Mouse (Mus musculus) gastrocnemius, postnatal 10 days (tissue): ENCODE data around the gene Itpkb. TPM values are rescaled to one million over a fixed set of nuclear protein-coding genes. Genes with fewer than 3 reads are reported as not detected.

ENCODE experiments used
- DNase-seq: peaks from one replicate; pipeline ENCODE4 v3.0.0; 2021; ENCODE audit warnings: mixed read lengths
- total RNA-seq, 2 experiments: library from RNA; stranded (reverse); gene quantifications; 2 replicates each; pipeline ENCODE4 v1.2.3; 2021

Itpkb gene
- total RNA-seq, 2 experiments from 2014 or later = 30.1 to 38.7 TPM

DNA sequence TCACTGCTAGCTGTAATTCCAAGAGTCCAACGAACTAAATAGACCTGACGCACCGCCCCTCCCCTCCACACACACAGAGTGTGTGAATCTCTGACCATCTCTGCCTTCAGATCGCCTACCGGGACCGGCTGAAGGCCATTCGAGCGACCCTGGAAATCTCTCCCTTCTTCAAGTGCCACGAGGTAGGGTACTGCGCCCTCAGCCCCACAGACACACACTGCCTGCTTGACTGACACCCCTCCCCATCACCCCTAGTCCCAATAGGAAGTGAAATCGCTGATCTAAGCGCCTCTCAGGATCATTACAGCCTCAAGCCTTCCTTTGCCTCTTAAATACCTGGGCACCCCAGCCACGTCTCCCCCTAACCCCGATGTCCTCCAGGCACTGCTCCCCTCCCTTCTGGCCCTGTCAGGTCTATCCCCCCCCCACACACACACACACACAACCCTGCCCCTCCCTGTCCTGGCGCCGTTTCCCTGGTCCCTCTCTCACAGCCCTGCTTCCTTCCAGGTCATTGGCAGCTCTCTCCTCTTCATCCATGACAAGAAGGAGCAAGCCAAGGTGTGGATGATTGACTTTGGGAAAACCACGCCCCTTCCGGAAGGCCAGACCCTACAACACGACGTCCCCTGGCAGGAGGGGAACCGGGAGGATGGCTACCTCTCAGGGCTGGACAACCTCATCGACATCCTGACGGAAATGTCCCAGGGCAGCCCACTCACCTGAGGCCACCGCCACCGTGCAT lies 91.1 kb downstream of the Itpkb start:
- no peak for DNase-seq

DNA sequence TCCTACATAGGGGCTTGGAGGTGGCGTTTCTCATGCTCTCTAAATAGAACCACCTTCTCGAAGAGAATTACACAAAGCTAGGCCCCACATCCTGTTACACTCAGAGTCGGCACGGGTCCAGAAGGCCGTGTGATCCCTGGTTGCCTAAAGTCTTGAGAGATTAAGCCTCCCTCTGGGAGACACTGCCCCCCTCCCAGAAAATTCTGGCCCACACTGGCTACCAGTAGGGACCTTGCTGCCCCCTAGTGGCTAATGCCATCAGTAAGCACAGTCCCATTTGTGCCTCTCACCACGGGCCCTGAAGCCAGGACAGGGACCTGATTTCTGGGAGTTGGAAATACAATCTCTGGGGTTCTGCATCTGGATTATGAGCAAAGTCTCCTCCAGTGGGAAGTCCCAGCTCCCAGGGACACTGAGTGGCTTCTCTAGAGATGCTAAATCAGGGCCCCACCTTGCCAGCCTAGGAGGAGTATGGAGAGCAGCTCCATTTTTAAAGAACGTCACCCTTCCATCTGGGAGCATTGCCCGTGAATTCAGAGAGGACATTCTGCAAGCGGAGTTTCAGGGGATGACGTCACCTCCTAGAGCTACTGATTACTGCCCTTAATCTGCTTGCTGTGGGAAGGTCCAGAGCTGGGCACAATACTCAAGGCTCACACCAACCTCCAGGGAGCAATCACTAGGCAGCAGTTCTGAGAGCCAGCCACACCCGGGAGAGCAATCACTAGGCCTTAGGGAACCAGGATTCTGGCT lies 92.0 kb downstream of the Itpkb start:
- DNase-seq = peak; percentile 83

DNA sequence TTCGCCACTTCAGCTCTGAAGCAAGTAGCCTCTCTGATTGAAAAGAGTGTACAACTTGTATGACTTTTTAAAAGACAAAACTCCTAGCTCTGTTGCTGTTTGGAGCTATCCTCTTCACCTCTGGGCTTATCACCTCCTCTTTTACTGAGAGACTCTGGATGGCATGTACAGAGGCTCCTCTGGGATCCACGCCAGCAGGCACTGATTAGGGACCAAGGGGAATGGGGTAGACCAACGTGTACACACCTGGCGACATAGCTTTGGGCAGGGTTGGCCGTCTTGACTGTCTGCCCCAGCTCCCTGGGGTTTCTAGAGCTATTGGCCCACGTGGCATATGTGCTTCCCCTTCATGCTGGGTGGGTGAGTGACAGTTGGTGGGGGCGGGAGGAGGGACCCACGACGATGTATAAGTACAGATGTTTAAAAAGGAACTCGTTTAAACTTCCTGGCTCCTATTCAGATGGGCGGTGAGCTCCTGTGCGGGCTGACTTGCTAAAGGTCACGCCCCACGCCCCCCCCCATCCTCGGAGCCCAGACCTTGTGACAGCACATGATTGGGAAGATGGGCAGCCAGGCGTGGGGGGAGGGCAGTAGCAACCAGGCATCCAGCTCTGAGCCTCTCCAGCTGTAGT lies 92.8 kb downstream of the Itpkb start:
- DNase-seq = no peak

DNA sequence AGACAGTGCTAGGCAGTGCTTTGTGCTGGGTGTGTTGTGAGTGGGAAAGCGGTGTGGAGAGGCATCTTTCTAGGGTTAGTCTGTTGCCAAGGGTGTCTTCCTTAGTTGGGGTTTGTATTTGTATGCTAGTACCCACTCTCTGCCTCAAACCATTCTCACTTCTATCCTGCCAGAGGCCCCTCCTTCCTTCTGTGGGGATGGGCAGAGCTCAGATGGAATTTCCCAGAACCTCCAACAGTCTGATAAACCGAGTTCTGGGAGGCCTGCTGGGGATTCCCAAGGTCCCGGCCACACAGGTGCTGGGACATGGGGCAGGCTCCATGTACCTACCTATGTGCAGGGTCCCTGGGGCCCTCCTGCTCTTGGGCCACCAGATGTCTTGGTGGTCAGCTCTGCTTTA lies 93.6 kb downstream of the Itpkb start:
- no peak for DNase-seq

DNA sequence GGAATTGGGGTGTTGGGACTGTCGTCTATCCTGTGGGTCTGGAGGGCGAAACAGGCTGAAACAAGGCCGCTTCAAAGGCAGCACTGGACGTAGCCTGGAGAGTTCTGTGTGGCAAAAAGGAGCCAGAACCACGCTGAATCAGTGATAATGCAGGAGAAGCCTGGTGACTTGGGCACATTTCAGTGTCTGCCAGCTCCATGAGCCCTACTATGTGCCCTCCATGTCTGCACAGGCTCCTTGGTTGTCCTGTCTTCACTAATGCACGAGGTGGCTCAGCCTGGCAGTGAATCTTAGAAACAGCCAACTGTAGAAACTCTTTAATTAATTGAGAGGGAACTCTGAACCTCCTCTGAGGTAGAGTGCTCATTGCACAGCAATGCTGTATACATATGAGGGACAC lies 96.1 kb downstream of the Itpkb start:
- no peak for DNase-seq

DNA sequence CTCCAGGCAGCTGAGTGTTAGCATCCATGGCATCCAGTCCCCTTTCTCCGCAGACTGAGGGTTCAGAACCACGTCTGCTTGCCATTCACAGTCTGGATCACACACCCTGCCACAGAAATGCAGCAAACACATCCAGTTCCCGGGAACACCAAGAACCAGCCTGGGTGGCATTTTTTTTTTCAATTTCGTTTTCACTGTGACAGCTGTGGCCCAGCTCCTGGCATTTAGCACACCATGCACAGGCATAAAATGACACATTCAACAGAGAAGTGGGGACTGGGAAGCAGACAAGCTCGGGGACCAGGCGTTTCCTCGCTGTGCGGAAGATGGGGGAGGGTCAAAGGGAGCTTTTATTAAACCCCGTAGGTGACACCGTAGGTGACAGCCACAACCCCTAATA lies 97.4 kb downstream of the Itpkb start:
- DNase-seq = no peak

DNA sequence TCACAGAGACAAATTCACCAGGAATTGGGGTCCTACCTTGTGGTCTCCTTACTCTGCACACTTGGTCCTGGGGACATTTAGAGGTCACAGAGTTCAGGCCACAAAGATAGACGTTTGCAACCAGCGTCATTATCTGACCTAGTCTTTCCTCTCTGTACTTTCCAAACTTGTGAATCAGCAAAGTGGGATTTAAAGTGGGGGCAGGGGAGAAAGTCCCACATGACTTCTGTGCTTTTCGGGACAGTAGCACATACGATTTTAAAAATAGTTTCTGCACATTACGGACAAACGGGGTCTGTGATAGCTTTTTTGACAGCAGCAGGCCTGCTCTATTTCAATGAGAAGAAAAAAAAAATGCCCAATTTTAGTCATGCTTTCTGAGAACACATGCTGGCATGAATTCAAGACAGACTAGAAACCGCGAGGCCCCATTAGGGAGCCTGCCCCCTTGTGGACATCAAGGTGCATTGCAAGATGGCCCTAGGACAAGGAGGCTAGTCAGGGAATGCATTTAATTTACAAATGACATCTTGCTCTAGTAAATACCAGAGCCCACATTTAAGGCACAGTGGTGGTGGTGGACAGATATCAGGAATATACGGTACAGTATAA lies 97.9 kb downstream of the Itpkb start:
- peak; percentile 54 for DNase-seq

DNA sequence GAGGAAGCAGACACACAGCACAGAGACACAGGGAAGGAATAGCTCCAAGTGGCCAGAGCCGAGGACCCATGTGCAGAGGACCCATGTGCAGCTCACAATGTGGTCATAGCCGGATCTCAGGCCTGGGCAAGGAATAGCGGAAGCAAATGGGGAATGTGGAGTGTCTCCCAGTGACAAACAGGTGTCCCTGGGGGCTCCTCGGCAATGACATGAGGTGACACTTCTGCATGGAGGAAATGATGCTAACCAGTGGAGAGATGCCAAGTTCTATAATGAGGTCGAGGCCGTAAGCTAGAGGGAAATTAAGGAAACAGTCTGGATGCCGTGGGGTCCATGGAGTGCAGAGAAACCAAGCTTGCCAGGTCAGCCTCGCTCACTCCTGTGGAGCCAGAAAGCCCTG lies 98.6 kb downstream of the Itpkb start:
- DNase-seq = no peak

DNA sequence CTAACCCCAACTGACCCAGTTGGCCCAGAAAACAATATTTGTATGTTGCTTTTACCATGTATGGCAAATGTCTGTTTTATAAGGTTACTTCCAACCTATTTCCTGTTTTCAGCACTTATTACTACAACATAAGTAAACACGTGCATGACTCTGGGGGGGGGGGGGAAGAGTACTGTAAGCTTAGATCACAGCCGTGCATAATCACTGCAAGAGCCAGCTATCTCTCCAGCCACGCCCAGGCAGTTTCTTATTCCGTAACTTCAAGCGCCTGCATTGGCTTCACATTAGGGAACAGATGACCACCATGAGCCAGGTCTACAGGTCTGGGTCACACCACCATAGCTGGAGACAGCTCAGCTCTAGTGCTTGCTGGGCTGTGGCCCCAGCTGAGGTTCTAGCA lies 99.5 kb downstream of the Itpkb start:
- DNase-seq = no peak

DNA sequence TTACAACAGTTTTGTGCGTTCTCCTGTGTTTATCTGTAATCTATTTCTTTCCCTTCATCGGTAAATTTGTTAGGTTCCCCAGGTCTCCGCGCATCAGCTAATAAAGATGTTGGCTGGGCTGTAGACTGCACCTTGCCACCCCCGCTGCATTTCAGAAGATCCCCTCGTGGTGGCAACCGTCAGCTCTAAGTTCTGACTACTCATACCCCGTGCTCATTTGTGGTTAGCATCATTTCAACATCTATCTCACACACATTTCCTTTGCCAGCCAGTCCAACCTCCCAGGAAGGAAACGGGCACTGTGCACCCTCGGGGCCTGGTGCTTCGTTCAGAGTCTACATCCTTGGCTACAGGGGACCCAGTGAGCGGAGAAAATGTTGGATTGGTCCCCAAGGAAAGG lies 101.5 kb downstream of the Itpkb start:
- no peak for DNase-seq

DNA sequence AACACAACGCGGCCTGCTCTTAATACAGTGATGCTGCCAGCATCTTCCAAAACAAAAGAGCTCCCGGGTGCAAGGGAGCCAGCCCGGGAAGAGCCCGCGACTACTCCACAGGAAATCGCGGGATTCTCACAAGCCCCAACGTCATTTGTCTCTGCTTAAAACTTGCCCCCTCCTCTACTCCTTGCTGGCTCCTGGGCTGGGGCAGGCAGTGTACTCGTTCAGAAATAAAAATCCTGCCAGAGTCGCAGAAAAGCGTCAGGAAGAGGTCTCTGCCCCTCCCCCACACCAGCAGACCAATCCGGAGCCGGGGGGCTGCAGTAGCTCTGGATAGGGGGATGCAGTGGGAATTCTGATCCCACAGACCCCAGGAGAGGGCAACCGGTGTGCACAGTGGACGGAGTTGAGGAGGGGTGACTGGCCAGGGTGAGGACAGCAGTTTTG lies 102.8 kb downstream of the Itpkb start:
- DNase-seq = no peak

DNA sequence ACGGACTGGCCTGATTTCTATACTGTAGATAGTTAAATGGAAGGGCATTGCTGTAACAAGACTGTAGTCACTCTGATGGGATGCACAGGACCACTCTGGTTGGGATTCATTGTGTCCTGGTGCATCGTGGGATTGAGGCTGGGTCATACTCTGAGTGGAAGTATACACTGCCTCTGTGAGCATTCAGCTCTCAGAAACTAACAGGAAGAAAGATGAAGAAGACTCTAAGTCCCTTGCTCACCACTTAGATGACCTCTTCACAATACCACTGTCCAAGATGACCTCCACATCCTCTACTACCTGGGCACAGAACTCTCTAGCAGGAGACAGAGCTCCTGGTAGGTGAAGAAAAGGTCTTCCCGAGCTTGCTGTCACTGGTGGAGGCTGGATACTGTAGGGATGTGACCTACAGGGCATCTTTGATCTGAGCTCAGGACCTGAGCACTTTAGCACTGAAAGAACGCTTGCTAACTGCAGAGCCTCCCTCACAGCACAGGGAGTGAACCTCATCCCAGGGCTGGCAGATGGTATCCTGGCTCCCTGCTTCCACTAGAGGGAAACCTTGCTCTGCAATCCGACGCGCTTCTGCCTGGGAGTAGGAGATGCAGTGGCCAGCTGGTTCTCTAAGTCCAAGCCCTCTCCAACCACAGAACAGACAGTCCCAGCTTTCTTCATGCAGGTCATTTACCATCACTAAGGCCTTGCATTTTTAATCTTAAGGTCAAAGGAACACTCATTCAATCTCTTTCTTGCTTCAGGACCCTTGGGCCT lies 103.7 kb downstream of the Itpkb start:
- DNase-seq = peak; percentile 56

DNA sequence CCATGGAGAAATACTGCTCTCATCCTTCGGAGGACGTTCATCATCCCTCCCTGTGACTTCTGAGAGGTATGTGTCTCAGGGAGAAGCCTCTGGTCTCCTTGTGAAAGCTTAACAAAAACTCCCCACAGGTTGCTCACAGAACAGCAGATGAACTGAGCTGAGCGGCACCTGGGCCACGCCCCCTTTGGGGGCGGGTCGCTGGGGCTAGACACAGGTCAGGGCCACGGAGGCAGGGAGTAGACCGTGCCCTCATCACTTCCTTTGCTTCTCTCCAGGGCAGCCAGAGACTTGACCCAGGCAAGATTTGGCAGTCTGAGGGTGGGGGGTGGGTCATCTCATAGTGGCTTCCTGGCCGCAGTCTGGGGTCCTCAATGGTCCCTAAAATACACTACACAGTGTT lies 104.6 kb downstream of the Itpkb start:
- DNase-seq = no peak

DNA sequence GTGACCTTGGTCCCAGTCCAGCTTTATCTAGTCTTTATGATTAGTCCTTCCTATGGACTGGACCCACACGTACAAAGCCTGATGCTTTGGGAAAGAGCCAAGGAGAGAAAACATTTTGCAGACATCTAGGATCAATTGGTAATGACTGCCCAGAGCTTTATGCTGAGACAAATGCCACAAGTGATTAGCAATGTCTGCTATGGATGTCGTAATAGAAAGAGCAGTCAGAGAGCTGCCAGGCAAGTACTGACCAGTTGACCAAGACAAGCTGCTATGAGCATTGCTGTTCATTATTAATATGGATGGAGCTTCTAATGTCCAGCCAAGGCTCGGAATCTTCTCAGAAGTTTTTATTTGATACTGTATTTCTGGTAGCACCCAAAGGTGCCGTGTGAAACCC lies 109.2 kb downstream of the Itpkb start:
- no peak for DNase-seq

DNA sequence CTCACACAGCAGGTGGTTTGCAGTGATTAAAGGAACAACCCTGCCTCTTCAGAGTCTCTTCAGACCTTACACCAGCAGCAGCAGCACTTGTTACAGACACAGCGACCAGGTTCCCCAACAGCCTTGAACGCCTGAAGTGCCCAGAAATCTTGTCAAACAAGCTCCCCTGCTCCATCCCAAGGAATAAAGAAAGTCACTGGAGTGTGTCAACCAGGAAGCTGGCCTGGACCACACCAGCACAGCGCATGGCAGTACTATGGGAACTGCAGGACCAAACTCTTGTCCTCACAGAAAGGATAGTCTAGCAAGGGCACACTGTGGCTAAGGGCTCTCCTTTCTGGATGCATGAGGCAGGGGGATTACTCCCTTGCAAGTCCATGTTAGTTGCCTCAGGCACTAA lies 114.1 kb downstream of the Itpkb start:
- no peak for DNase-seq

DNA sequence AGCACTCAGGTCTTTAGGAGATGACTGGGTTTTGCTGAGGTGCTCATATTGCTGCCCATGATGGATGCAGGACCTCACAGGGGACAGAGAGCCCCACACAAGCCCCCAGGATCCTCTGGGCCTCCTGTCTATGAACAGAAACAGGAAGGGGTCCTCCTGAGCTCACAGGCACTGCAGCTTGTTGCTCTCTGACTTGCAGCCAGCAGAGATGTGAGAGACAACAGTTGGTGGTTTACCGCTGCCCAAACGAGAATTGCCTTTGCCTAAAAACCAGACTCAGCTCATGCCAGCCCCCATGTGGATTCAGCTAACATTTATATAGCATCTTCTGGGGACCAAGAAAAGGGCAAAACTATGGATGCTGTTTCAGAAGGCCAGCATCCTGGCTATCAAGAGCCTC lies 119.4 kb downstream of the Itpkb start:
- no peak for DNase-seq

DNA sequence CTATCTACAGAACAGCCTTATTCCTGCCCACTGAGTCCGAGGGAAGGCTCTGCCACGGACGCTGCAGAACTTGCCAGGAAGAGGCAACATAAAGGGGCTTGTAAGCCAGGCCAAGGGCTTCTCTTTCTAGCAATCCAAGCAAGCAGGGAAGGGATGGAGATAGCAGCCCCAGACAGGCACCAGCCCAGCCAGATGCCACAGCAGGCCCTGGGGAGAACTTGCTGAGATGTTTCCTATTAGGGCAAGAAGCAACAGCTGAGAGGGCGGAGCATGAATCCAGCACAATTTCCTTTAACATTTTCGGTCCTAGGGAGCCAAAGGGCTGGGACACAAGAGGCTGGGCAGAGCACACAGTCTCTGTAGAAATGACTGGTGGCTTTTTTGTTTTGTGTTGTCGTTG lies 128.0 kb downstream of the Itpkb start:
- DNase-seq = no peak

DNA sequence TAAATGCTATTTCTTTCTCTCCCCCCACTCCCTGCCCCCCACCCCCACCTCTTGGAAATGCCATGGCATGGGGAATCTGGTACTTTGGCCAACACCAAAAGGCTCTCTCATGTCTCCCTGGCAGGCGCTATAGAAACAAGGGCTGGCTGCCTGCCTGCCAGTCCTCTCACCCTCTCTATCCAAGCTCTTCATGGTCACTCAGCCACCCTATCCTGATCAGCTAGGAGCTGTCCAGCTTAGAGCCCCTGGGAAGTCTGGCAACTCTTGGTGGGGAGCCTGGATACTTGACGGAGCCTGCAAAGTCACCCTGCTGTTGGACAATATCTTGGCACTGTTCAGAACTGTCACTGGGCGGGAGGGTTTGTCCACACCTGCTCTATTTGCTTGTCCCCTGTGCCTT lies 128.4 kb downstream of the Itpkb start:
- no peak for DNase-seq

DNA sequence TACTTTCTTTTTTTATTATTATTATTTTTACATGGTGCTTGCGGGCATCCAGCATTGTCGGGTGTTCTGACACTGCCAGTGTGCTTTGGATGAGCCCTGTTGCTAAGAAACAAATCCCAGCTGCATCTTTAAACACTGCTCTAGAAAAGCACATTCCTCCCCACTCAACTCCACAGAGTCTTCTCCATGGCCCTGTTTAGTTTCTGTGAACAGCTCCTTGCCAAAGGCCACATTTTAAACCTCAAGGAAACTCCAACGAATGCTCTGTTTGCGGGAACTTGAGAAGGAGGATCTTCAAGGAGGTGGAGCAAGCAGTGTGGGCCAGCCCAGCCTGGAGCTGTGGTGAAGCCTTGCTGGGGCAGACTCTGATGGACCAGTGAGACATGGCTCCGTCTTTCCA lies 130.4 kb downstream of the Itpkb start:
- no peak for DNase-seq

DNA sequence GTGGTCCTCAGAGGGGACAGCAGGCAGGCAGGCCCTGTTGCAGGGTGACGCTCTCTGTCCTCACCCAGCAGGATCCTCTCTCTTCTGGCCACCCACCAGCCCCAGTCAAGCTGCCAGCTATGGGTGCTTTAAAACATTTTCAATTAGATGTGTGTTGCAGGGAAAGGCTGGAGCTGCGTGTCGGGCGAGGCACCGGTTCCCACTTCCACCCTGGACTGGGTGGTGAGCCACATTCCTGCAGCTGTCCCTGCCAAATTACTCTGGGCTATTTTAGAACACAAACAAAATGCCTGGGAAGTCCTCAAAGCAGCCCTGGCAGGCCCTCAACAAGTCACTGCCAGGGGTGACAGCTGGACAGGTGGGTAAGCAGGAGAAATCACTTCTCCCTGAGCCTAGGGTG lies 132.1 kb downstream of the Itpkb start:
- peak; percentile 30 for DNase-seq

DNA sequence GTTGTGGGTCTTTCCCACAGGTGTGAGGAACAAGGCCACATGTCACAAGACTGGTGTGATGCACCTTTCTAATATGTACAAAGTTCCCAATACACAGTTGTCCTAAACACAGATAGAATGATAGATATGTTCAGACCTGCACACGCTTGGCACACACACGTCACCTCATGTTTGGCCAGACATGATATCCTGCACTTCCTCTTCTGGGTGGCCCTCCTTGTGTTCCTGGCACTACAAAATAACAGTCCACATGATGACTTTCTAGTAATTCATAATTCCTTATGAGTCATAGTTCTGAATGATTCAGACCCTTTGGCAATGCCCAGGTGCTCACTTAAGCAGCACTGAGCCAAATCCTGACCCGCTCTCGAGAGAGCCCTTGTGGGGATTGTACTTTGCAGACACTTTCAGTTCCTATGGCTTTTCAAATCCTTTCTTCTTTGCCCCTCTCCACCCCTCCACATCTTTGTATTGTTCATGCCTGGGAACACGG lies 132.7 kb downstream of the Itpkb start:
- DNase-seq = no peak

DNA sequence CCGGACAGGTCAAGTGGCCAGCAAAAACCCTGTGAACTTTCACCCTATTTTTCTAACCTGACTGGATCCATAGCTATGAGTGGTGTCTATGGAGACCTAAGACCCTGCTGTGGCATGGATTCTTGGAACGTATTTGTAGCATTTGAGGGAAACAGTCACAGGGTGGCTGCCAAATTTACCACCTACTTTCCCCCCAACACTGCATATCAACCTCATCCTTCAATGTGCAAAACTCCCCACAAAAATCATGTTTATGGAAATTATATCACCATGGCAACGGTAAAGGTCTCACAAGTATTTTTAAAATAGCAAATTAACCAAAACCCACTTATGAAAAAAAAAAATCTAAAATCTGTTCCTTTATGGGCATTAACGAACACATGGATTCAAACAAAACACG lies 134.1 kb downstream of the Itpkb start:
- no peak for DNase-seq
